Mouse (Mus musculus) spleen, adult 18-20 months (tissue): ENCODE data around the gene Plin1.

Experiments
- DNase-seq, 2 experiments: peaks; one replicate each; pipeline ENCODE4 v3.0.0; 2022; ENCODE audit warnings: mixed read lengths in 2 of 2

Gene Plin1

DNA sequence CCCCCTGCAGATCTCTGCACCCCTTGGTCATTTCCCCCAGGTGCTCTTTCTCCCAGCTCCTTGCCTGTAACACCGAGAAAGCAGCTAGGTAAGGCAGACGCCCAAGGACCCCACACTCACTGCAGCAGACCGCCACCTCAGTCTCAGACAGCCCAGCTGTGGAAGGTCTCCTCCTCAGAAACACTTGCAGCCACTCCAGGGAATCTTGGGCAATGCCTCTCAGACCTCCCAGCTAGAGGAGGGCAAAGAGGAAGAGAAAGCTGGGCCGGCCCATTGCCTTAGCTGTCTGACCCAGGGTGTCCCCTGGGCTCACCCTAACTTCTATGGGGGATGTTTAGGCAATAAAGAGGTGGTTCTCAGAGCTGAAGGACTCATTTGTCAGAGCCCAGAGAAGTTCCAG is at the start of gene Plin1:
Plin1 (minus strand) TSS at position 282 of the 400 bp plus-strand sequence.
- DNase-seq: no peak

DNA sequence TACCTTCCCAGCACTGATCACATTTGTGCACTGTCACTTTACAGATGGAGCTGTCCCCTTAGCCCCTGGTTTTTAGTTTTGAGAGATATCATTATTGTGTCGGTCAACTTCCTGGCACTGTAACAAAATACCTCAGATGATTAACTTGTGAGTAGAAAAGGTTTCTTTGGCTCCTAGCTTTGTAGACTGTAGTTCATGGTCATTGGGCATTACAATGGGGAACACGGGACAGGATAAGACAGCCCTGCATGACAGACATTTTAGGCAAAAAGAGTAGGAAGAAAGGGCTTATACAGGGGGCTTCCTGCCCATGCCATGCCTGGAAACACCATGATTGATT is 49.8 kb upstream of the Plin1 start:
- no peak for DNase-seq

DNA sequence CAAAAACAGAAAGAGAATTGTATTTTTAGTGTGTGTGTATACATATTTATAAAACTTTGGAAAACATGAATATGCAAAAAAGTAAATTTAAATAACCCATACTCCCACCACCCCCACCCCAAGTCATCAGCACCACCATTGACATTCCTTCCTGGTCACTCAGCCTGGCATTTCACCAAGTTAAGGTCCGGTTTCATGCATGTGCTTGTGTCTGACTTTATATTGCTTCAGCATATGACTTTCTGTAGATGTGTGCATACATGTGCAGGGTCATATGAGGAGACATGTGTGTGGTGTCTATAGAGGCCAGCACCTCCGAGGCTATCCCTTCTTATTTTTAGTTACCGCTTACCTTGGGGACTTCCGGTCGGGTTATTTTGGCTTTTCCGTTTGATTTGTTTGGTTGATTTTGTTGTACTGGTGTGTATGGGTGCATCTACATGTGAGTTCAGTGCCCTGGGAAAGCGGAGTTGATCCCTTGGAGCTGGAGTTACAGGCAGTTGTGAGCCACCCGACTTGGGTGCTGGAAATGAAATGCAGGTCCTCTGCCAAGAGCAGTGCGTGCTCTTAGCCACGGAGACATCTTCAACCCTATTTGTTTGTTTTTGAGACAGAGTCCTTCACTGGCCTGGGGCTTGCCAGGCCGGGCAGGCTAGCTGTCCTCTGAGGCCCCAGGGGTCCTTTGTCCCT is 49.3 kb upstream of the Plin1 start:
- DNase-seq: no peak

DNA sequence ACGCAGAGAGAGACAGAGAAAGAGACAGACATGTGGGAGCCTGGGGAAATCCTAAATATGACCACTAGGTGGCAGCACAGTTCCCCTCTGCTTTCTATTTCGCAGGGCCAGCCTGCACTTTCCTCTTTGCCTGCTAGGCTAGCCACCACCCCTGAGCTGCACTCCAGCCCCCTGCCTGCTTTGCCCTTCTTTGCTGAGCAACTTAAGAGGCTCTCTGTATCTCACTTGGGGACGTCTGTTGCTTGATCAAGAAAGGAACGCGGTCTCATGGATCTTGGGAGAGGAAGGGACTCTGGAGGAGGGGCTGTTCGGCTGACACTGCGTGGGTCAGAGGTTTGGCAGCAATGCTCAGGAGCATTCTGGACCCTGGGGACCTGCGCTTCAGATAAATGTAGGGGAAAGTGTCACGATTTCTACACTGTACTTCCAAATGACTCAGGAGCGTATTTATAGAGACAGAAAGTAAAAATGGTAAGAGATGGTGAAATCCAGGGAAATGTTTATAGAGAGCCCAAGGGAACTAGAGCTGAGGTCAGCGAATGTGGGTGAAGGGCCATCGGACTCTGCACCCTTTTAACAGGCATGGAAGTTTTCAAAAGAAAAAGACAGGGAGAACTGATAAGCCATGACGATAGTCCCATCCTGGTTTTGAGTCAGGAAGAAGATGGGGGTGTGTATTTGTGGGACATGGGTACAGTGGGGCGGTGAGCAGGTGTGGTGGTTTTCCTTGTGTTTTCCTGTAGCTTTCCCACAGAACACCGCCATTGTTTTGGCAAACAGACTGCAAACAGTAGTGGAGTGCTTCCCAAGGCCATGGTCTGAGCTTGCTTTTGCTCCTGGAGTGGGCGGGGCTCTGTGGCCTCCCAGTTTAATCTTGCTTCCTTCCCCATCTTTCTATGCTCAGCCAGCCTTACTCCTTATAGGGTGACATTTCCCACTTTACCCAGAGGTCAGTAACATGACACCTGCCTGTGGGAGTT is 48.2 kb upstream of the Plin1 start:
- peak in 1 of 2 experiments; percentile 67 for DNase-seq

DNA sequence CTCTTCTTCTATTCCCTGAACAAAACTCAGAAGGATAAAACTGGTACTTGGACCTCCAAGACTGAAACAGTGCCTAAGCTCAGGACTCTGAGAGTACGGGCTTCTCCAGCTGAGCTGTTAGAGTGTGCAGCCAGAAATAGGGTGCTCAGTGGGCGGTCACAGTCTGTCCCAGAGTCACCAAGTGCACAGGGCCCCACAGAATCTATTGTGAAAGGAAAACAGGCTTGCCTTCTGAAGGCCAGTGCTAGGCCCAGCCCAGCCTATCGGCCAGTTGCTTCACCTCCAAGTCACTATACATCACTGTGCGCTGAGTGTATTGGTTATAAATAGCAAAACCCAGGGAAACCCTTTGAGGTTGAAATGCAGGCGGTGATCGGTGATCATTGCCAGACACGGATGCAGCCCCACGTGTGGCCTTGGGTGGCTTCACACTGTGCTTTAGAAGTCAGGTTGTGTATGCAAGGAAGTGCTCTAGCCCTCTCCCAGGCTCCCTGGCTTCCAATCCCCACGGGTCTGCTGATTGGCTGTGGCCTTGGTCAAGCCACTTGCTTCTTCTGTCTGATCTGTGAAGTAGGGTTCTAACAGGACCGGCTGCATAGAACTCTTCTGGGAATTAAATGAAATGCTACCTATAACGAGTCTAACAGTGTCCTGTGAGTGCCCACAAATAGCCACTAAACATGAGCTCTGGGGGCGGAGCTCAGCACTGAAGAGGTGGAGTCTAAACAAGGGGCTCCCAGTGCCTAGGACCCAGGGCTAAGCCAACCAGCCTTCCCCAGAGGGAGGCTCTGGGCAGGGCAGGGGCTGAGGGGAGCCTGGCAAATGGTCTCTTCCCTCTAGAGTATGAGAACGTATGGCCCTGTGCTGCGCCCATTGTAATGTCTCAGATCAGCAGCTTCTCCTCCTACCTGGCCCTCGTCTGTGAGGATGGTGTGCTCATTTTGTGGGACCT is 39.1 kb upstream of the Plin1 start:
- DNase-seq: no peak

DNA sequence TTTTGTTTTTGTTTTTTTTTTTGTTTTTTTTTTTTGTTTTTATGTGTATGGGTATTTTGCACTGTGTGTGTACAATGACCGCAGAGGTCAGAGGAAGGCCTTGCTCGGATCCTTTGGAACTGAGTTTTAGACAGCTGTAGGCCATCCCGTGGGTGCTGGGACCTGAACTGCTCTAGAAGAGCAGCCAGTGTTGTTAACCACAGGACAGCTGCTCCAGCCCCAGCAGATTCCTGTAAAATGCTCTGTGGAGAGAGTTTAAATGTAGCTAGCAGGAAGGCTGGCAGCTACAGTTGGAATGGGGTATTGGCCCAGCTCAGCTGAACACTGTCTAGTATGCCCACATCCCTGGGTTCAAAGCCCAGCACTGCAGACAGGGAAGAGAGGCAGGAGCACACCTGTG is 37.0 kb upstream of the Plin1 start:
- DNase-seq: no peak

DNA sequence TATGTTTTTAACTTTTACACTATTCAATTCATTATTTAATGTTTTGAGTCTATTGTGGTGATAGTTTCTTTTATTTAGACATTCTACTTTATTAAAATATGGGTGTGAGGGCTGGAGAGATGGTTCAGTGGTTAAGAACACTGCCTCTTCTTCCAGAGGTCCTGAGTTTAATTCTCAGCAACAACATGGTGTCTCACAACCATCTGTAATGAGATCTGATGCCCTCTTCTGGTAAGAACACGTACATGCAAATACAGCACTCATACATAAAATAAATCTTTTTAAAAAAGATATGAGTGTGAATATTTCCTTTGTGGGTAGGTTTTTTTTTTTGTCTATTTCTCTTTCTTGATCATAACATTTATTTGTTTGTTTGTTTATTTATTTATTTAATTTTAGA is 33.3 kb upstream of the Plin1 start:
- no peak for DNase-seq

DNA sequence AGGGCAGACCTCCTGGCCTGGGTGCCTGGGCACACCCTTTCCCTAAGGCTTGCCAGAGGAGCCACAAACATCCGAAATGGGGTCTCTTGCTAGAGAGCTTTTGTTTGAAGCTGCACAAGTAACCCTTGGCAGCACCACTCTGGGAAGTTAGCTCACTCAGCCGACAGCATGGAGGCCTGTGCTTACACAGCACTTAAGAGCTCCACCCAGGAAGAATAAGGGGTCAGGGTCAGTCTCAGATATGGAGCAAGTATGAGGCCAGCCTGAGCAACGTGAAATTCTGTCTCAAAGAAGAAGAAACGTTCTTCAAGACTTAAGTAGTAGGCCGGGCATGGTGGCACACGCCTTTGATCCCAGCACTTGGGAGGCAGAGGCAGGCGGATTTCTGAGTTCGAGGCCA is 29.4 kb upstream of the Plin1 start:
- DNase-seq: no peak

DNA sequence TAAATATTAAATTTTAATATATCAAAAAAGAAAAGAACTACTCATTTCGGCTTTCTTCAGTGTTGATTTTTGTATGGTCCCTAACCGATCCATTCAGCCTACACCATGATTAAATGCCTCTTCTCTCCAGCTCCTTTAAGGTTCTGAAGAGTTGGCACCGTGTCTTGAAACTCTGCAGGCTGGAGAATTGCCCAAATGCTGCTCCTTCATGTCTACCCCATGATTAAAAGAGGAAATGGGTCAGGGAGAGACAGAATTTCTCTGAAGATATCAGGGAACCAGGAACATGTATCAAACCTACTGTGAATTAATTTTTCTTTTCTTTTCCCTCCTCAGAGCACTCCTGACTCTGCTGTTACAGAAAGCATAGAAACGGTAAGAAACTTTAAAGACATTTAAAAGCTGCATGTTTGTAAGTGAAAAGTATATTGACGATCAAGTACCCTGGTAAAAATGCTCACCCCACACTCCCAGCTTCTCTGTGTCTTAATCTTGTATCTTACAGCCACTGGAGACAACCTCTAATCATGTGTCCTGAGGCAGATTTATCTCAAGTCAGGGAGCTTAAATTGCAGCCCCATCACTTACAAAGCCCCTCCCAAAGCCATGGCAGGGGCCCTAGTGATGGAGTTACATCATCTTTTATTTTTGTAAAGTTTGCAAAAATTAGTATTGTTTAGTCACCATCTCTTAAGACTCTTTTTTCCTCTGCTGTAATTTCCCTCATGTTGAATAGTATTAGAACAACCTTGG is 28.6 kb upstream of the Plin1 start:
- DNase-seq: no peak

DNA sequence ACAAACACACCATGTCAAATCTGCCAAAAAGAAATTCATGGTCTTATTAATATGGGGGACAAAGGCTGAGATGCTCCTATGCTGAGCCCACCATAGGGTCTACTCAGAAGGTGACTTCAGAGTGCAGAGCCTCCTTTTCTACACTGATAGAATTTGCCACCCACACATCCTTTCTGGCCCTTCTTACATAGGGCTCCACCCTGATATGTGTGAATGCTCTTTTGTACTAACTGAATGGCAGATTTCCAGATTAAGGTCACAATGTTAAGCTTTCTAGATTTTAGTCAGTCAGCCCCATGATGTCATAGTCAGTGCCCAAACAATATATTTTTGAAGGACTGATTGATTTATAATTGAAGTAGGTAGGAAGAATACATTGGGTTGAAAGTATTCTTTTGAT is 27.1 kb upstream of the Plin1 start:
- no peak for DNase-seq

DNA sequence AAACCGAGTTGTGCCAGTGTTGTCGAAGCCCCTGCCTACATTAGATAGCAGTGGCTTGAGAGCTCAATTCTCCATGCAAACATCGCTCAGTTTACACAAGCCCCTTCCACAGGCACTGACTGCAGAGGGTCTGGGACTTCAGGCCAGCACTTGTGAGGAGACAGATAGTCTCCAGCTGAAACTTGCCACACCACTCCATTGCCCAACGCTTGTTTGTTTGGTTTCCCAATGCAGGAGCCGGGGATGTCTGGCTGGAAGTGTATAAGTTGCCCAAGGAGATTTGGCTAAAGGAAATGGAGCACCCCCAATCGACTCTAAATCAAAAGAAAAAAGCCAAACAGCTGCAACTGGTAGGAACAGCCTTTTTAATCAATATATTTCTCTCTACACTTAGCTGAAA is 25.5 kb upstream of the Plin1 start:
- DNase-seq: no peak

DNA sequence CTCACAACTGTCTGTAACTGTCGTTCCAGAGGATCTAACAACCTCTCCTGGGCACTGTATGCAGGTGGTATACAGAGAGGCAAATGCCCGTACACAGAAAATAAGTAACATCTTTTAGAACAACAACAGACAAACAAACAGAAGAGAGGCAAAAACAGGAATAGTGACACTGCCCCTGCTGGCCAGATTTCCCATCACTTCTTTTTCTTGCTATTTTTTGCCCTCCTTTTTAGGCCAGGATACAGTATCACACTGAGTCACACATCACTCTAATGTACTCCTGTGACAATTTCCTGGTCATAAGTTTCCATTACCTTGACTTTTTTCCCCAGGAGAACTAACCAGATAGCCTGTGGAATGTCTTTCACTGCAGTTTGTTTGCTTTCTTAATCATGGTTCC is 23.6 kb upstream of the Plin1 start:
- DNase-seq: no peak

DNA sequence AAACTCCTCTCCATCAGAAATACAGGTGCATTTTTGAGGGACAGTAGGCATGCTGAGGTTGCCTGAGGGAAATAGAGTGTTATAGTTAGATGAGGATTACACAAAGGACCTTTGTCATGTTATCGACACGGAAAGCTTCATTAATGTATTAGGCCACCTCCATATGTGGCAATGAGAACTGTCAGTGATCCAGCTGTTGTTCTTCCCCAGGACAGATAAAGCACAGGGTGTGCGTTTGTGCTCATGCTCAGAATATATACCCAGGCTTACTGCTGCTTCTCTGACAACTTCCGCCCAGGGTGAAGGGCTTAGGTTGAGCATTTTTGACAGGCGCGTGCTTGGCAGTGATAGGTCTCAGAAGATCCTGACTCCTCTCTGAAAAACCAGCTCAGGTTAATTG is 16.8 kb upstream of the Plin1 start:
- DNase-seq: no peak

DNA sequence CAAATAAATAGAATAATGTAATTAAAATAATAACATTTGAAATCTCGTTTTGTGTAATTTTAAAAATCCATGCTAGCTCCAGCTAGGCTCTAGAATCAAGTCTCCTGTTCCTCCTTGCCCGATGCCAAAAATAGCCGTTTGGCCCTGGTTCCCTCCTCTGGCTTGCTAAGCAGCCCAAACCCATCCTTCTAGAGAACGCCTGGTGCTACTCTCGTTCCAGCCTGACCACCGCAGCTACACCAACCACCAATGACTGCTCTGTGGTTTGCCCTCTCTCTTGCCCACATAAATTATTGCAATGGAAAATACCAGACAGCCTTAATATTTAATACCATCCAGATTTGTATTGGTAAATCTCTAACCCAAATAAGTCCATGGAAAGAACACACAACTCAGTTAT is 15.0 kb upstream of the Plin1 start:
- DNase-seq: no peak

DNA sequence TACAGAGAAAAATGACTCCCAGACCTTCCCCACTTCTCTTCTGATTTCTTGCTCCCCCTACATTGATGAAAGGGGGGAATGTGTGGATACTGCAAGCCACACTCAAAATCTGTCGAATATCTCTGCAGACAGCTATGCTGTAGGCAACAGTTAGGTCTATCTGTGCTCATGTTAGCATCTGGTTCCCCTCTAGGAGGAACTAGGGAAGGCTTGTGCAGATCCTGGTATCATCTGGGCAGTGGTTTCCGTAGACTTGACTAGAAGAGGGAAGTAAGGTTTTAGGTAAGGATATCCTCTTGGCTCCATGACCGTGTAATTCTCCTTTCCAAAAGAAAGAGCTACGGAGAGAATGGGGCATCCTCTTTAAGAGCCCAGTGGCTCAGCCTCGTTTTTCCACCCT is 11.9 kb upstream of the Plin1 start:
- no peak for DNase-seq

DNA sequence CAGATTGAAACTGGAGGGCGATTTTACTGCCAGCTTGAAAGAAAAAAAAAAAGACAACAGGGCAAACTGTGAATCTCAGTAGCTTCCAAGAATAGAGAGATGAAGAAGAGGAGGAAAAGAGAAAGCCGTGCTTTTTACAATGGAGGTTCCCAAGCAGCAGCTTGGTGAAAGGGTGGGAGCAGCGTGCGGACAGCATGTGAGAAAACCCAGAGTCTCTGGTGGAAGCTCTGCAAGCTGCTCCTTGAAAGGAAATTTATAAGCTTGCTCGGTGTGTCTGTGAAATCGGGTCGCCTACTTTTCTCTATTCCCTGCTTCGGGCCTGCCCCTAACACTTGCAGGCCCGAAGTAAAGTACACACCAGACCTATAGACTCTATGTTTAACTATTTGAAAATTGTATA is 11.3 kb upstream of the Plin1 start:
- DNase-seq: no peak

DNA sequence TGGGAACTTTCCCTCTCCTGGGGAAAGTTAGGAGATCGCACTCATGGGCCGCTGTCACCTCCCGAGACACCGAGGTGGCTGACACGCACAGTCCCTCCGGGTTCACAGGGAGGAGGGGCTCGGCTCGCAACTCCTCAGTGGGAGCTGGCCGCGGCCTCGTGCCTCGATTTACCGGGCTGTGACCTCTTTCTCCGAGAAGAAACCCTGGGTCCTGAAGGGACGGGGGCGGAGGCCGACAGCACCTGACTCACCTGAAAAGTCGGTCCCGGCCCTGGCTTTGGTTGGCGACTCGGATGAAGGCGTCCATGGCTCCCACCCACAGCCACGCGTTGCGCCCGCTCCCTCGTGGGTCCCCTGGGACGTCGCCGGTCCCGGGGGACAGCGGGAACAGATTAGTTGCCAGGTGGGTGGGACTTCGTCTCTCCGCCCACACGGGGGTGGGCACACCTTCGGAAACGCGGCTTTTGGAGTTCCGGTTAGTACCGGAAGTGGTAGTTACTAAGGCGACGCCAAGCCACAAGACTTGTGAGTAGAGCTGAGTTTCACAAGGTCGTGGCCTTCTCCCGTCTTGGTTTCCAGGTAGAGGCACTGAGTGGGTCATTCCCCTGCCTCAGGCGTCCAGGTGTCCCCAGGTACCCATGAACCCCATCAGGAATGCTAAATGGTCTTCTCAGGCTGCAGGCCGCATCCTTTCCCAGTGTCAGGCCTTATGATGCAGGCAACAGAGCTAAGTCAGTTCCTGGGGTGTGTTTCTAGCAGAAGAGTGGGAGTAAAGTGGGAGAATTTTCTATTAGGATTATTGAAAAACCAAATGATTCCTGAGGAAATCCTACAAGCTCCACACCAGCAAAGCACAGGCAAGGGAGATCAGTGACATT is 10.2 kb upstream of the Plin1 start, which contains the start of the genes Pex11a and Wdr93:
Pex11a (minus strand) TSS at position 473 of the 878 bp plus-strand sequence.
Wdr93 (plus strand) TSS at position 505 of the 878 bp plus-strand sequence.
- DNase-seq: peak; percentile 66 to 75

DNA sequence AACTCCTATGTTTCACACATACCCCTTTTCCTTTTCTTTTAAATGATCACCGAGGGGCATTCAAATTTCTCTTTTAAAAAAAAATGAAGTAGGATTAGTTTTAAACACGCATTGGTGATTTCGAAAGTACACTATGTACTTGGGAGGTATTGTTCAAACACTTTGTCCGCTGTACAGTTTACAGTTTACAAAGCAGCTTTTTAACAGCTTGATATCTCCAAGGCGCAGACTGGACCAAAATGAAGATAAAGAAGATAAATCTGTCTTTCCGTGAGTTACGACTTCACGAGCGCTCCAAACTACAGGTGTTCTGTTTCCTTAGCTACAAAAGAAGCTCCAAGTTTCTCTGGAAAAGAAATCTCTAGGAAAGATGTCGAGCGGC is 9.6 kb upstream of the Plin1 start:
- DNase-seq: no peak

DNA sequence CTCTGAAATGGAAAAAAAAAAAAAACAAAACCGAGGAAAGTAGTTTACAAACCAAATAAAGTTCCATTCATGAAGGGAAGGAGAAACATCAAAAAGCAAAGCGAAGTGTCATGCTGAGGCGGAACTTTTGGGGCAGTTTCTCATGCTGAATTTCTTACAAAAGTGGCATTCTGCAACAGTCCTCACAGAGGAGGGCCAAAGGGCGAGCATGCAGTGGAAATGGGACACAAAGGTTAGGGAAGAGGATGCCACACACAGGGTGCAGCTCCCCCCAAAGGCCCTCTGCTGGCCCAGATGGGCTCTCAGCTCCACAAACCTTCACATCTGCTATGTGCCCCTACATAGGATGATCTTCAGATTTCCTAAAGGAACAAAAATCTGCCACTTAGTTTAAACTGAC is 7.6 kb upstream of the Plin1 start:
- DNase-seq: no peak

DNA sequence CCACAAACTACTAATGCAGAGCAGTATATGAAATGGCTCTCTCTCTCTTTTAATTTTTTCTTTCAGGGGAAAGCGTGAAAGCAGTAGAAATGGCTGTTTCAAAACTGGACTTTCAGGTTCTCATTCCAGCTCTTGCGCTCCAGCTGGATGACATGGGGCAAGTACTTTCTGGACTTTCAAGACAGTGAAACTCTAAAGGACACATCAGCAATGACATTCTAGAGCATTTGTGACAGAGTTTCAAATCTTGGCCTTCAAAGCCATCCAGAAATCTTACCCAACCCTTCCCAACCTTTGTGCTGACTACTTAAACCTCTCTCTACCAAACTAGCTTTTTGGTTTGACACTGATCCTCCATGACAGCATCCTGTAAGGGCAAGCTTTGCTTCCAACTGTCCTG is 6.2 kb upstream of the Plin1 start:
- DNase-seq: no peak

DNA sequence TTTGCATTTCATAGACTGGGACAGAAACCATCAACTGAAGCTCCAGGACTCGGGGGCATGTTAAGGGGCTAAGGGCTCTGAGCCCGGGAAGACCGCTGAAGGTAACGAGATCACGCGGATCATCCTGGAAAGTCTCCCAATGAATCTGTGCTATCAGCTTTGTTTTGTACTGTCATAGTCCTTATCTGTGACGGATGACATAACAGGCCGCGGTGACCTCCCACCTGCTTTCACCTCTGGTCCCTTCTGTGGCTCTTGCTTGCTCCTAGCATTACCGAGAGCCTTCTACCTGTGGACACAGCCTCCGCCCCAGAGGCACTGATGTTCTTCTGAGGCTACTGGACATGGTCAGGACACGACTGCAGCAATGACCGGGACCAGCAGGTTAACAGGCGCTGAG is 3.8 kb upstream of the Plin1 start:
- DNase-seq: no peak
